Mouse (Mus musculus): ENCODE measurements at regions not wholly inside any gene's neighbourhood (a gene's known extent, or its start where the extent isn't known, plus 50 kb on each side); places are given as distances from the start of the nearest gene placed in this dataset.

GRCm38 (mm10) chr14:104193198-104193597 lies 274.6 kb downstream of the Pou4f1 start:
- TF ChIP-seq EP300 (IDR thresholded peaks at IDR 0.05; ENCODE audit: low read depth), result no peak
- TF ChIP-seq CTCF (IDR thresholded peaks at IDR 0.05; ENCODE audit: low read depth), result no peak

Measured in liver, postnatal 0 days (tissue).